Mouse (Mus musculus): ENCODE data around the gene Rcvrn.

Rcvrn gene

DNA sequence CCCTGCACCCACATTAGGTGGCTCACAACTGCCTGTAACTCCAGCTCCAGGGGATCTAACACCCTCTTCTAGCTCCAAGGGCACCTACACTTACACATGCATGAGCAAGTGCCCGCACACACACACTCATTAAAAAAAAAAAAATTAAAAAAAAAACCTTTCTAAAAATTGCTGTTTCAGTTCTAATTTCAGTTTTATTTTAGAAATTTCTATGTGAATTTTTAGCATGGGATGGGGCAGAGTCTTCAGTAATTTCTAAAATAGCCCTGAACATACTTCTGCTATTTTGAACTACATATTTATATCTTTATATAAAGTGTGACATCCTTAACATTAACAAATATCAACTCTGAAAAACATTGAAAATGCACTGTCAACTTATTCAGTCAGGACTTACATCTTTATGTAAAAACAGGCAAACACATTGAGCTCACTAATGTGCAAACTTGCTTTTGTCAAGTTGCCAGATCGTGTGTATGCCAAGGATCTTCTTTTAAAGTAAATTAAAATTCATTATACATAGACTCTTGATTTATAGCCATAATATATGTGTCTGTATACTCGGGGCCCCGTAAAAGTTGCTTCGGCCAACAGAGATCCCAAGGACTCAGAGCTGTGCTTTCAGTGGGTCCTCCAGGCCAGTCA lies 43.8 kb downstream of the Rcvrn start:
- in situ Hi-C loops (cut with MboI, MseI), result no loop called here

DNA sequence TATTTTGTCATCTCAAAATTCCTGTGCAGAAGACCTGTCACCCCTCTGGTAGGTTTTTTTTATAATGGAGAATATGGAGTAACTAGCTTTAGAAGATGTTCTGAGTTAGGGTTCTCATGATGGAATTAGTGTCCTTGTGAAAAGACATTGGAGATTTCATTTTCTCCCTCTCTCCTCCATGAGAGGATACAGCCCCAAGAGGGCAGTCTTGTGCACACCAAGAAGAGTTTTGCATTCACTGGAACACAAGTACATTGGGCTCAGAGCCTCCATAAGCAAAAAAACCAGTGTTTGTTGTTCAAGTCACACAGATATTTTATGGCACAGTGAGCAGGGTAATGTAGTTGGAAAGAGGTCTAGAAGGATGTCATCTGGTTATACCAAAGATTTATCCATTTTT lies 46.4 kb downstream of the Rcvrn start:
- in situ Hi-C loops (cut with MboI, MseI), result no loop called here

Data from regulatory T cell (primary cell).